Mouse (Mus musculus): ENCODE measurements at regions not wholly inside any gene's neighbourhood (a gene's known extent, or its start where the extent isn't known, plus 50 kb on each side); places are given as distances from the start of the nearest gene placed in this dataset.
"Not testable (repeated sequence)": the region's sequence is repeated elsewhere in the genome, so short reads cannot be mapped to it uniquely, and the experiment has no call there.

GRCm38 (mm10) chr5:16937840-16938239 lies 146.2 kb downstream of the Gm28710 start:
- intact Hi-C loops (cut with DNase I), result loop anchor here (5.0 kb wide), 1 partner anchor 829 kb away; no protein-coding TSS in a partner anchor

- intact Hi-C loops (cut with DNase I), result no loop called here
Observed at GRCm38 (mm10) chr5:16947430-16947829, 155.8 kb downstream of the Gm28710 start.

- intact Hi-C loops (cut with DNase I), result no loop called here
Observed at GRCm38 (mm10) chr5:16967735-16968134, 176.1 kb downstream of the Gm28710 start.

DNA sequence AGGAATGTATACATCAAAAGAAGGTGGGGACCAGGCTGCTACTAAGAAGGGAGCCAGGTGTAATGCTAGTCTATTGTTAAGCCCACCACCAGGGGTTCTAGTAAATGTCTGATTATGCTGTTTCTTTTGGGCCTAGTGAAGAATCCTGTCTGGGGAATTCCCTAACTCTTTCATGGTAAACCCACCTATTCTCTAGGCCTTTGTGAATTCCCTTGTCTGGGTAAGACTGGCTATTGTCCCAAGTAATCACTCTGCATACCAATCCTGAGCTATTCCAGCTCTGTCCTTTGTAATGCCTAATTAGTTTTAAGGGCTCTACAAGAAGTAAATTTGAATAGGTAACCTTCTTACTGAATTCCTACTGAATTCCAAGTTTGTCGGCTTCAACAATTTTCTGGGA lies 177.2 kb downstream of the Gm28710 start:
- intact Hi-C loops (cut with DNase I), result not testable (repeated sequence)

- intact Hi-C loops (cut with DNase I), result no loop called here
Observed at GRCm38 (mm10) chr5:16973206-16973896, 181.7 kb downstream of the Gm28710 start.

DNA sequence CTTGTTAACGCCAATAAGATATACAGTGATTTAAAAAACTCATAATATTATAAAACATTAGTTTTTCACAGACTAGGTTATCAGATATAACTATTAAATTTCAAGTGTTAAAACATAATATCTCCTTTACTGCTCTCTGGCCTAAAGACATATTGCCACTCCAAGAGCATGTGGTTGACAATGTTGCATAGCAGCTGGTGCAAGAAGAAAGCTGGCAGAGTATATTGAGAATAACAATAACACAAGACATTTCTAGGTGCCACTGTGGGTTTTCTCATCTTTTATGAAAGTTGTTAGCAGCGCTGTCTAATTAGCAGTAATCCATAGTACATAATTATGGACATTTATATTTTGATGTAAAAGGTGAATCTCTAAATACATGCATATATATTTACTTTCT lies 184.4 kb downstream of the Gm28710 start:
- intact Hi-C loops (cut with DNase I), result no loop called here

GRCm38 (mm10) chr5:16984877-16985276 lies 193.3 kb downstream of the Gm28710 start:
- intact Hi-C loops (cut with DNase I), result no loop called here

DNA sequence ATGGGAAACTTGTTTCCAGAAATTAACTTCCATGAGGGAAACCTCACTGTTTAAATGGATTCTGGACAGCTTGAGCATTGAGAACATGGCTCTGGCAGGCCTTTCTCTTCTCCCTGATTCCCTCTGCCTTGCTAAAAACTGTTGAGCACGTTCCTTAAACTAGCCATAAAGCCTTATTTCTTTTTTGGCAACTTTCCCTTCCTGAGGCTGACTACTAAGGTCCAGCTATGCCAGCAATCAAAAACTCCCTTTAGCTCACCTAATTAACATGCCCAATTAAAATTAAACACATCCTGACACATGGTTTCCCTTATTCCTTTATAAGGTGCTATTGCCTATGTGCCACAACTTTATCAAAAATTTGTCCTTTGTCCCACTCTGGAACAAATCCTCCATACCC lies 199.9 kb downstream of the Gm28710 start:
- intact Hi-C loops (cut with DNase I), result no loop called here

GRCm38 (mm10) chr5:16999183-16999582 lies 207.6 kb downstream of the Gm28710 start:
- intact Hi-C loops (cut with DNase I), result no loop called here

GRCm38 (mm10) chr5:17006807-17007522 lies 215.4 kb downstream of the Gm28710 start:
- intact Hi-C loops (cut with DNase I), result no loop called here

DNA sequence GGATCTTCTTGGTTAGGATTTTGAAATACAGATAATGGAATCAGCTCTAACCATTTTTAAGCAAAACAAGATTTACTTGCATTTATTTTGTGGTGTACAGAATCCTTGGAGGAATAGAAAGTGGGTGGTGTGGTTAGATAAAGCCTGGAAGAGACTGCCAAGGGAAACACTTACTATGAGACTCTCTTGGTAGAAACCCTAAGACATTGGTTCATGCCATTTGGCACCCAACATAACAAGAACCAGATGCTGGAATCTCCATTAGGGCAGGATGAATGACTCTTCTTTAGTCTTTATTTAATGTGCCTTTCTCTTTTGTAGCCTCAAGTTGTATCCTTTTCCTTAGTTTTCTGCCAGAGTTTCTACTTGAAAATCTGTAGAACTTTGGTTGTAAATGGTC lies 230.0 kb downstream of the Gm28710 start:
- intact Hi-C loops (cut with DNase I), result no loop called here

- intact Hi-C loops (cut with DNase I), result no loop called here
Observed at GRCm38 (mm10) chr5:17053935-17054334, 262.3 kb downstream of the Gm28710 start.

DNA sequence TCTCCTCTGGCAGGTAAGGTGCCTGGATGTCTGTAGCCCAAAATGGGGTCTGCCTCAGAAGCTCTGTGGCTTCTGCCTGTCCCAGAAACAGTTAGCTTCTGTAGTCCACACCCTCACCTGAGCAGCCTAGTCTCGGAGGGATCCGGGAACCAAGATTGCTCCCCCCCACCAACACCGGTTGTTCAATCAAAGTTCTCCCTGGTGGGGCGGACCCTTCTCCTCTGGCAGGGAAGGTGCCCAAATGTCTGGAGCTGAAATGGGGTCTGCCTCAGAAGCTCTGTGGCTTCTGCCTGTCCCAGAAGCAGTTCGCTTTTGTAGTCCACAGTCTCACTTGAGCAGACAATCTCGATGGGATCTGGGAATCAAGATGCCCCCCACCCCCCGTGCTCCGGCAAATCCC lies 273.0 kb downstream of the Gm28710 start:
- intact Hi-C loops (cut with DNase I), result no loop called here

DNA sequence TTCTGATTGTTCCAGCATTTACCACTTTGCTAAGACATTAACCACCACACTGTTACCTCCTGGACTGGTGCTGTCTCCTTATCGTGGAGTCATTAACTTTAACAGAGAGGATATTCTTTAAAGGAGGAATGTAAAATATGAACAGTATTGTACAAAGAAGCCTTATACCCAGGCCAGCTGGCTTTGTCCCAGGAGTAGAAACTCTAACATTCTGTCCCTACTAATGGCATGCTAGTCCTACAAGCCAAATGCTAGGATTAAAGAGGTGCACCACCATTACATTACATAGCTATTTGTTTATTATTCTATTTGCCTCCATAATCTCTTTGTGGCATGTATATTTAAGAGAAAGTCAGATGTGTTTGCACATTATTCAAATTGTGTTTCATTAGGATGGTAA lies 288.8 kb downstream of the Gm28710 start:
- intact Hi-C loops (cut with DNase I), result no loop called here

- intact Hi-C loops (cut with DNase I), result loop anchor here (10.0 kb wide), 1 partner anchor 463 kb away; the partner anchor contains the start of gene Sema3c
Observed at GRCm38 (mm10) chr5:17111556-17111955, 261.4 kb upstream of the Speer4f2 start.

GRCm38 (mm10) chr5:17112026-17112425 lies 261.0 kb upstream of the Speer4f2 start:
- intact Hi-C loops (cut with DNase I), result loop anchor here (10.0 kb wide), 1 partner anchor 463 kb away; the partner anchor contains the start of gene Sema3c

GRCm38 (mm10) chr5:17115035-17115434 lies 257.9 kb upstream of the Speer4f2 start:
- intact Hi-C loops (cut with DNase I), result loop anchor here (10.0 kb wide), 1 partner anchor 460 kb away; the partner anchor contains the start of gene Sema3c

DNA sequence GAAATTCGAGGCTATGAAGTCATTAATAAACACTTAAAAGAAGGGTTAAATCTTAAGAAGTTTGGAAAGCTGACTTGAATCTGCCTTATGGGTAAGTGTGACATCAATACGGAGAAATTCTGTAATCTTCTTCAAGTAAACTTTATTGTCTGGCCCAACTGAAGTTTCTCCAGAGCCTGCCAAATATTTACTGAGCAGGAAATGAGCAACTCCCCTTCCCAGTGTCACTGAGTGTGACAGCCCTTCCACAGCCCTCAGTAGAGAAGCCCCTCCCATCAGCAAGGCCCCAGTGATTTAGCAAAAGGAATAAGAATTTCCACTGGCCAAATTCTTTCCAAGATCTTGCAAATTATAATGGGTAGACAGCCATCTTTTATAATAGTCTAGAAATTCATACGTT lies 256.9 kb upstream of the Speer4f2 start:
- intact Hi-C loops (cut with DNase I), result loop anchor here (10.0 kb wide), 1 partner anchor 459 kb away; the partner anchor contains the start of gene Sema3c

GRCm38 (mm10) chr5:17125240-17125639 lies 247.7 kb upstream of the Speer4f2 start:
- intact Hi-C loops (cut with DNase I), result no loop called here

GRCm38 (mm10) chr5:17127501-17127900 lies 245.5 kb upstream of the Speer4f2 start:
- intact Hi-C loops (cut with DNase I), result no loop called here

- intact Hi-C loops (cut with DNase I), result no loop called here
Observed at GRCm38 (mm10) chr5:17135489-17135888, 237.5 kb upstream of the Speer4f2 start.

DNA sequence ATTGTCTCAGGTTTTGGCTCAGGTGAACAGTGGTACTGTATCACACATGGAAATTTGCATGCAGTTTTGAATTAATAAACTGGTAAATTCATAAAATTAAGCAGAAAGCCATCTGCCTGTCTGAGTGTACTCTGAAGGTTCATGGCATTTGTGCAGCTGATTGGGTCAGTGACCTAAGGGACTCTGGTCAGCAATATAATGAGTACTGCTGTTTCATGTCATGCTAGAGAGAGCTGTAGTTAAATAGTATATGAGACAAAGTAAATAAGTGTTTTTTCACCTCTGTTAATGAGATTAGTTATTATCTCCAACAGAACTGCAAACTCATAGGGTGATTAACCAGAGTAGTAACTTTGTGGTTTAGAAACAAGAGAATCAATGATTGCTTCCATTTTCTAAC lies 231.4 kb upstream of the Speer4f2 start:
- intact Hi-C loops (cut with DNase I), result no loop called here

- intact Hi-C loops (cut with DNase I), result no loop called here
Observed at GRCm38 (mm10) chr5:17174562-17174961, 198.4 kb upstream of the Speer4f2 start.
